Mouse (Mus musculus): ENCODE data around the gene Olfr1094. TPM values are rescaled to one million over a fixed set of nuclear protein-coding genes. Genes with fewer than 3 reads are reported as not detected.

Olfr1094 gene
- total RNA-seq (2023) = not detected

DNA sequence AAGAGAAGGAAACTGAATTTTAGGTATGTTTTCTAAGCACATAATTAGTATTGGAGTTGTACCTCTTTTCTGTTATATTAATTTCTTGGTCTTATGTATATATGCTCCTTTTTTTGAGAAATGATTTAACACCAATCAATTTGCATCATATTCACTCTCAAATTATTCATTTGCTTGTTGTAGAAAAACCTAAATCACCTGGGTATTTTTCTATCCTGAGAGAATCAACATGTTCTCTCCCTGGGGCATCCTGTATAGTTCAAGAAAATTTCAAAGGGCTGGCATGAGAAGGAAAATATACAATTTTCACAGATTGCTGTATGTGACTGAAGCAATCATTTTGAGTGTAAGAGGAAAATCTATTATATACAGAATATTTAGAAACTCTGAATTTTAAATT is at the start of gene Olfr1094:
TSS of gene Olfr1094 (plus strand) at position 301 of the 400 bp plus-strand sequence.

DNA sequence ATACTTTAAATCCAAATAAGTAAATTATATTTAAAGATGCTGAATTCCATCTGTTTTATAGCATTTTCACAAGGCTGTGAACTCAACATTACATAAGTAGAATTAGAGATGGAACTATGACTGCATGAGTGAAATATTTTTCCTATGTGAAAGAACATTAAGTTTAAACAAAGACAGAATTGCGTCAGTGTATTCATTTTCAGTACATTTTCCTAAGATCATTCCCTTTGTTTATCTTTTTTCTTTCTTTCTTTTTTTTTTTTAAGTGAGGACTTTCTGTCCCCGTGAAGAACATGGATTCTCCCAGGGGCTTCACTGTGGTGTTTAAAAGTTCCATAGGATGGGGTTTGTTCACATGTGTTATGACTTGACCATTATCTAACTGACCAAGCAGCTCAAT is 42.3 kb upstream of the Olfr1094 start, which contains the start of gene Olfr1093:
TSS of gene Olfr1093 (plus strand) at position 301 of the 400 bp plus-strand sequence.

GRCm38 (mm10) chr2:86809918-86810317 is 14.5 kb upstream of the Olfr1094 start, which contains the start of gene Olfr141:
Gene Olfr141, minus strand, starts transcription at chr2:86810018.

GRCm38 (mm10) chr2:86851596-86851995 is 27.1 kb downstream of the Olfr1094 start, which contains the start of gene Olfr1095:
Gene Olfr1095, minus strand, starts transcription at chr2:86851696.

DNA sequence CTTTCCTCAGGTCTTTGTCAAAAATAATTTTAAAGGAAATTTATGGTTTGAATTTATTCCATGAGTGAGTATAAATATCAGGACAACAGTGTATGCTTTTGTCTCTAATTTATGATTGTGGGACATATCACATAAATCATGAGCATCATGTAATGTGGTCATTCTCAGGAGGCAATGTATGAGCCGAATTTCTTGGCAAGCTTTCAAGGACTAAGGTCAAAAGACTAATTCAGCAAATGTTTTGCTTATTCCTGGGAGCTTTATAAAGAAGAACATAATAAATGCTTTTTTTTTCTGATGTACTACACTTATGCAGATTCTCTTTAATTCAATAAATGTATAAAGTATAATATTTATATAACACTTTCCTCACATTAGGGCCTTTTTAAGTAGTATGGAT is 50.2 kb downstream of the Olfr1094 start, which contains the start of gene Gm13723:
TSS of gene Gm13723 (minus strand) at position 101 of the 400 bp plus-strand sequence.

Other genes starting within 250 kb of the Olfr1094 start
- not detected for gene Olfr1082, start 225.7 kb upstream of the Olfr1094 start, total RNA-seq (2023)
- gene Olfr1084, start 184.9 kb upstream of the Olfr1094 start, total RNA-seq (2023) = not detected
- gene Olfr1085, start 162.6 kb upstream of the Olfr1094 start, total RNA-seq (2023) = not detected
- gene Olfr1086, start 144.6 kb upstream of the Olfr1094 start, total RNA-seq (2023) = not detected
- gene Olfr1087, start 126.3 kb upstream of the Olfr1094 start, total RNA-seq (2023) = not detected
- not detected for gene Olfr1089, start 91.0 kb upstream of the Olfr1094 start, total RNA-seq (2023)
- gene Olfr1090, start 65.7 kb upstream of the Olfr1094 start, total RNA-seq (2023) = not detected
- not detected for gene Olfr1093, start 42.2 kb upstream of the Olfr1094 start, total RNA-seq (2023)
- gene Olfr141, start 14.6 kb upstream of the Olfr1094 start, total RNA-seq (2023) = not detected
- not detected for gene Olfr1095, start 27.0 kb downstream of the Olfr1094 start, total RNA-seq (2023)
- not detected for gene Gm13723, start 50.1 kb downstream of the Olfr1094 start, total RNA-seq (2023)
- not detected for gene Olfr1097, start 67.6 kb downstream of the Olfr1094 start, total RNA-seq (2023)
- gene Olfr1098, start 99.9 kb downstream of the Olfr1094 start, total RNA-seq (2023) = not detected
- not detected for gene Olfr1099, start 136.0 kb downstream of the Olfr1094 start, total RNA-seq (2023)
- not detected for gene Olfr1100, start 155.3 kb downstream of the Olfr1094 start, total RNA-seq (2023)
- not detected for gene Olfr1101, start 166.6 kb downstream of the Olfr1094 start, total RNA-seq (2023)
- gene Olfr1102, start 173.7 kb downstream of the Olfr1094 start, total RNA-seq (2023) = not detected
- not detected for gene Olfr1104, start 202.4 kb downstream of the Olfr1094 start, total RNA-seq (2023)
- gene Olfr1105, start 211.9 kb downstream of the Olfr1094 start, total RNA-seq (2023) = not detected
- not detected for gene Olfr1106, start 227.6 kb downstream of the Olfr1094 start, total RNA-seq (2023)